Mouse (Mus musculus) testis, adult 2 months (tissue): ENCODE measurements around the gene Rhou. TPM values are rescaled to one million over a fixed set of nuclear protein-coding genes. Genes with fewer than 3 reads are reported as not detected.
"Not testable (repeated sequence)": the region's sequence is repeated elsewhere in the genome, so short reads cannot be mapped to it uniquely, and the experiment has no call there.

Source experiments
- H3K27ac ChIP-seq: fragments of 200-500 bp; 2 replicates; pipeline ENCODE4 v1.5.1; 2012; ENCODE audit warnings: low read depth, low read length; ENCODE audit not compliant: control insufficient read depth, insufficient read depth
- H3K27me3 ChIP-seq: fragments of 200-500 bp; 2 replicates; pipeline ENCODE4 v1.6.1; 2012; ENCODE audit warnings: mild to moderate bottlenecking, low read length, moderate library complexity; ENCODE audit not compliant: control insufficient read depth, insufficient read depth
- H3K36me3 ChIP-seq: fragments of 200-500 bp; 2 replicates; pipeline ENCODE4 v1.6.1; 2012; ENCODE audit warnings: mild to moderate bottlenecking, low read length; ENCODE audit not compliant: control insufficient read depth, insufficient read depth
- H3K4me1 ChIP-seq: fragments of 200-500 bp; 2 replicates; pipeline ENCODE4 v1.6.1; 2012; ENCODE audit warnings: low read length; ENCODE audit not compliant: control insufficient read depth, insufficient read depth
- H3K4me3 ChIP-seq: fragments of 200-500 bp; 2 replicates; pipeline ENCODE4 v1.5.1; 2012; ENCODE audit warnings: low read depth, mild to moderate bottlenecking, low read length, moderate library complexity, mixed read lengths; ENCODE audit not compliant: control insufficient read depth
- CTCF ChIP-seq: fragments of 200-500 bp; IDR thresholded peaks from 2 replicates; pipeline ENCODE4 v1.5.1; 2012; ENCODE audit warnings: low read depth, mild to moderate bottlenecking, inconsistent platforms, low read length, moderate library complexity; ENCODE audit not compliant: control insufficient read depth, insufficient read depth, insufficient replicate concordance
- POLR2A ChIP-seq: fragments of 200-500 bp; IDR thresholded peaks from 2 replicates; pipeline ENCODE4 v1.6.1; 2012; ENCODE audit warnings: low read depth, mild to moderate bottlenecking, inconsistent platforms, low read length, moderate library complexity; ENCODE audit not compliant: control insufficient read depth
- polyA plus RNA-seq: library from polyadenylated mRNA; depleted of rRNA; stranded (reverse); fragments of >200 nt; gene quantifications from 2 replicates; pipeline ENCODE4 v1.2.3, GENCODE M21; 2012

Rhou gene
- polyA plus RNA-seq, 1 experiment: 7.6 TPM

DNA sequence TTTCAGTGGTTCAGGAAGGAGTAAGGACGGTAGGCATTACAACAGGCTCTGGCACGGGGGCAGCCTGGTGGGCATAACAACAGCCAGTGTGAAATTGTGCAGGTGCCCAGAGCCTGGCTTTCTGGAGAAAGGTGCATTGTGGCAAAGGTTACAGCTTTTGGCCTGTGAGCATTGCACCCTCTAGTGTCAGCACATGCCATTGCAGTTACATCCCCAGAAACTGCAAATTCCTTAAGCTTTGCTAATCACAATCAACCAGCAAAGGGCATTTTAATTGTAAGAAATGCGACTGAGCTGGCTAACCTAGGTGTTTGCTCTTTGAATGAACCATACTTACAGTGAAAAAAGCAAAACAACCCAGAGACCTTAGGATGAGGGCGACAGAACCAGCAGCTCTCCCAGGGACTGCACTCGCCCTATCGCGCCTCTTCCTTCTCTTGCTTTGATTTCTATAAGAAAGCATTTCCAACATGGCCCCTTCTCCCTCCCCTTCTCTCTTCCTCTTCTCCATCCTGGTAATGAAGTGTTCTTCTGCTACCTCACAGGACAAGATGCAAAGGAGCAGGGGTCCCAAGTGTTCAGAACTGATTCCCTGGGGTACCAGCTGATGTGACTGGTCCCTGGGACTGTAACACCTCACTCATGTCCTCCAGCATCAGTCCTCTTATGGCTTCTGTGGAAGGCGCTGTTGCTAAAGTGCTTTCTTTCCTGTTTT, 25.3 kb upstream of the Rhou start:
- H3K36me3 ChIP-seq: no peaks in the 10 kb centered on the region
- peak; percentile 49; the same call in 1 of the 2 replicates for TF ChIP-seq CTCF
- TF ChIP-seq POLR2A: no peak
- peak overlapping the region; percentile 32; the same call in 1 of the 2 replicates for H3K4me3 ChIP-seq
- H3K27me3 ChIP-seq: no peaks in the 10 kb centered on the region
- H3K27ac ChIP-seq: no peak overlapping the region
- no peaks in the 10 kb centered on the region for H3K4me1 ChIP-seq

DNA sequence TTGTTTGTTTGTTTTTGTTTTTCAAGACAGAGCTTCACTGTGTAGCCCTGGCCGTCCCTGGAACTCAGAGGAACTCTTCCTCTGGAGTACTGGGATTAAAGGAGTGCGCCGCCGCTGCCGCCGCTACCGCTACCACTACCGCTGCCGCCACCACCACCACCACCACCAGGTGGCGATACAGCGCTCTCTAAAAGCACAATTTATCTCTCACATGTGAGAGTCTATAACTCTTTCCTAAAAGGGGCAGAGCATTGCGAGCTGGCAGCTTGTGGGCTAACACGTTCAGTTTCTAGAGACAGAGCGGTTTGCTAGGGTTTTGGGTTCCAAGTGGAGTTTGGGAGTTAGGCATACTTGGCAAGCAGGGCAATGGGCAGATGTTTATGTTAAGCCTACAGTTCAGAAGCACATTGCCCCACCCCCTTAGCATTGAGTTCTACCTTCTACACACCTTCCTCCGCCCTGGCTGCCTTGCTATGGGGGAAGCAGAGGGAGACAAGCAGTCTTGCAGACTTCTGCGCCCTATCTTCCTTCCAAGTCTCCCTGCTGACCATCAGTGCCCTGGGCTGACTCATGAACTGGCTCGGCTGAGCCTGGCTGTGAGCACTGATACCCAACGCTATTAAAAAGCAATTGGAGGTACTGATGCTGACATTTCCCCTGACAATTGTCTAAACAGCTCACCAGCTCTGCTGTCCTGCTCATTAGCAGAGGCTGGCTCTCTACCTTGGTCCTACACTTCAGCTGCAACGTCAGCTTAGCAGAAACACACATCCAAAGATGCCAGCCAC, 24.6 kb upstream of the Rhou start:
- TF ChIP-seq POLR2A (no peak), CTCF (peak; percentile 76; the same call in 1 of the 2 replicates)
- H3K4me1 ChIP-seq: no peaks in the 10 kb centered on the region
- H3K4me3 ChIP-seq: peak overlapping the region; percentile 32; the same call in 1 of the 2 replicates
- H3K27me3 ChIP-seq: no peaks in the 10 kb centered on the region
- H3K36me3 ChIP-seq: no peaks in the 10 kb centered on the region
- no peak overlapping the region for H3K27ac ChIP-seq

DNA sequence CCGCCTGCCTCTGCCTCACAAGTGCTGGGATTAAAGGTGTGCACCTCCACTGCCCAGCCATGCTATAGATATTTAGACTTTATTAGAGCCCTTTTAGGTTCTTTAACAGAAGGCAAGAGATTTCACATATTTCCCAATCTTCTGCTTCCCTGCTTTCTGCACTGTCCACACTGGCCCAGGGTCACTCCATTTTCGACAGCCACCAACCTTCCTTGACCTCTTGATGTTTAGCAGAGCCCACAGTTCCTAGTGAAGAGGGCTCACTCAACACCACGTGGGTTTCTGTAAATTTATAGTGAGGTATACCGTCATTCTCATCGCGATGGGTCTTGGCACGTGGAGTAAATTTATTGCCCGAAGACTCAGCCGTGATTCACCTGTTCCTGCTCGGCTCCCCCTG, 23.7 kb upstream of the Rhou start:
- TF ChIP-seq POLR2A (no peak), CTCF (no peak)
- Histone ChIP-seq H3K4me1 (no peaks in the 10 kb centered on the region), H3K27ac (no peak overlapping the region), H3K4me3 (no peak overlapping the region), H3K36me3 (no peaks in the 10 kb centered on the region), H3K27me3 (no peaks in the 10 kb centered on the region)

DNA sequence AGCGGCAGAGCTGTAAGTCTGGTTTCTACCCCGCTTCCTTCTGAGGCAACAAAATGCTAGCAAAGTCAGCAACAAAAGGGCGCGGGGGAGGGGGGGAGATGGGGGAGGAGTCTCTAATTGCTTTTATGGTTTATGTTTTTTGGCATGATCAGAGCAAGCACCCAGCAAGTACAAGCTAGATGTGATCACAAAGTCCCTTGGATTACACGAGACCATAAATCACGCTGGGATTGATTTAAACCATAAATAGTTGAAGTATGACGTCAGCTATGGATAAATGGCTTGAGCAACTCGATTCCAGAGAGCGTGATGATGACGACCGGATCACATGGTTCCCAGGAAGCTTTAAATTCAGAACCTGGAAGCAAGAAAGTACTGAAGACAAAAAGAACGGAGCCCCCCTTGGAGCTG, 22.9 kb upstream of the Rhou start:
- no peaks in the 10 kb centered on the region for H3K4me1 ChIP-seq
- no peaks in the 10 kb centered on the region for H3K27me3 ChIP-seq
- no peak overlapping the region for H3K27ac ChIP-seq
- TF ChIP-seq CTCF: no peak
- TF ChIP-seq POLR2A: no peak
- no peaks in the 10 kb centered on the region for H3K36me3 ChIP-seq
- H3K4me3 ChIP-seq: no peak overlapping the region

DNA sequence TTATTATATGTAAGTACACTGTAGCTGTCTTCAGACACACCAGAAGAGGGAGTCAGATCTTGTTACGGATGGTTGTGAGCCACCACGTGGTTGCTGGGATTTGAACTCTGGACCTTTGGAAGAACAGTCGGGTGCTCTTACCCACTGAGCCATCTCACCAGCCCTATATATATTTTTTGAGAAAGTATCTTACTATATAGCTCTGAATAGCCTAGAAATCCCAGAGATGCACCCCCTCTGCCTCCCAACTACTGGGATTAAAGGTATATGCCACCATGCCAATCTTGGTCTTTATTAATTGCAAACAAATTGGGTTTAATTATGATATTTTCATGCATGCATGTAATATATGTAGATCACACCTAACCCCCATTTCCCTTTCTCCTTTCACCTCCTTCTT, 22.0 kb upstream of the Rhou start:
- not testable (repeated sequence) for H3K36me3 ChIP-seq, H3K27me3 ChIP-seq, H3K4me3 ChIP-seq, H3K4me1 ChIP-seq, H3K27ac ChIP-seq

DNA sequence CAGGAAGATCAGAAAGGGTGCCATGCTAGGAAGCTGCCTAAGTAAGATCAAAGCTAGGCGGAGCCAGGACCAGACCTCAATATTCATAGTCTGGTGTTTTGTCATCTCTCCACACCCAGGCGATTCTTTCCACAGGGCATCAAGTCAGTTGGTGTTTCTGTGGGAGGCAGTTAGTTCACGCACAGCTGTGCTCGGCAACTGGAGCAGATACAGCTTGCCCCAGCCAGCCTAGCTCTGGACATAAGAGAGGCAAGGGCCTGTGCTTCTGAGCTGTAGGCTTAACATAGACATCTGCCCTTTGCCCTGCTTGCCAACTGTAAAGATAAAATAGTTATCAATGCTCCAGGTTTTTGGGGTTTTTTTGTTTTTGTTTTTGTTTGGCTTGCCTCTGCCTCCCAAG, 21.5 kb upstream of the Rhou start:
- H3K27ac ChIP-seq: no peak overlapping the region
- TF ChIP-seq CTCF: no peak
- no peak for TF ChIP-seq POLR2A
- no peak overlapping the region for H3K4me3 ChIP-seq
- H3K27me3 ChIP-seq: no peaks in the 10 kb centered on the region
- H3K4me1 ChIP-seq: no peaks in the 10 kb centered on the region
- no peaks in the 10 kb centered on the region for H3K36me3 ChIP-seq

DNA sequence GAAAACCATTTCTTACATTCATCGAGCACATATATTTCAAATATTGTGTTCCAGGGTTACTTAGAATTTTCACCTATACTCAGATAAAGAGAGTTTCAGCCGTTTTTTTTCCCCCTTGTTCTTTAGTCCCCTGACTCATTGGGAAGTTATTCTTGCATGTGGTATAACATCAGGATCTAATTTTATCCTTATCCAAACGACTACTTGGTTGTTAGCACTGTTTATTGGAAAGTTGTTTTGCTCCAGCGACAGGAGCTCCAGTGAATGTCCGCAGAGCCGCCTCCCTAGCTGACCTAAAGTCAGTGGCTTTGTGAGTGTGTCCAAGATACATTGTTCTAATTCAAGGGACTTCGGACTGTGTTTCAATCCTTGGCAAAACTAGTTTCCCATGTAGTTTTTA, 19.9 kb upstream of the Rhou start:
- H3K4me1 ChIP-seq: no peaks in the 10 kb centered on the region
- TF ChIP-seq CTCF: no peak
- TF ChIP-seq POLR2A: no peak
- H3K27ac ChIP-seq: no peak overlapping the region
- no peaks in the 10 kb centered on the region for H3K27me3 ChIP-seq
- no peaks in the 10 kb centered on the region for H3K36me3 ChIP-seq
- H3K4me3 ChIP-seq: no peak overlapping the region
